Mouse (Mus musculus) T-helper 1 cell (primary cell): ENCODE results near the gene L3hypdh.

Experiments
- in situ Hi-C: fragments of 300-600 bp; cut with MboI, MseI; formaldehyde crosslinking; loops from one replicate; pipeline ENCODE4 v1.15.1; 2025; ENCODE audit warnings: high pct_unique_total_duplicates

Gene L3hypdh

GRCm38 (mm10) chr12:72085329-72086165, at the start of gene L3hypdh, which contains the start of gene Jkamp:
L3hypdh (minus strand) TSS chr12:72085439.
Jkamp (plus strand) TSS chr12:72085589.
- in situ Hi-C loops, result loop anchor here (5.0 to 25.0 kb wide), 4 partner anchors 251 to 1819 kb away; partner anchors contain the start of genes Daam1, Hif1a and Pcnx4

GRCm38 (mm10) chr12:72129203-72129602, 44.0 kb upstream of the L3hypdh start:
- in situ Hi-C loops, result no loop called here

- in situ Hi-C loops, result no loop called here
Measured at GRCm38 (mm10) chr12:72115686-72116345, 30.6 kb upstream of the L3hypdh start.

GRCm38 (mm10) chr12:72115126-72115525, 29.9 kb upstream of the L3hypdh start:
- in situ Hi-C loops, result no loop called here

- in situ Hi-C loops, result loop anchor here (10.0 kb wide), 1 partner anchor 570 kb away; no protein-coding TSS in a partner anchor
Measured at GRCm38 (mm10) chr12:72104525-72105281, 19.5 kb upstream of the L3hypdh start.

DNA sequence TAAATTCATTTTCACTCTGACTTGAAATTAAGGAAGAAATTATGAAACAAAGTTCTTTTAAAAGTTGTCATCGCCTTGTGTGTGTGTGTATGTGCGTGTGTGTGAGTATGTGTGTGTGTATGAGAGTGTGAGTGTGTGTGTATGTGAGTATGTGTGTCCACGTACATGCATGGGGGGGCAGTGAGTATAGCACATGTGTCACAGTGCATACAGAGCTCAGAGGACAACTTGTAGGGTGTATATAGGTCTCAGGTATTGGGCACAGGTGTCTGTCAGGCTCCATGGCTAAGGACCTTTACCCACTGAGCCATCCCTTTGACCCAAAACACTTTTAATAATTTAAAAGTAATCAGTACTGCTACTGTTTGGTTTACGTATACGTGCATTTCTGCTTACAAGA, 18.8 kb upstream of the L3hypdh start:
- in situ Hi-C loops, result loop anchor here (10.0 kb wide), 1 partner anchor 571 kb away; no protein-coding TSS in a partner anchor

- in situ Hi-C loops, result loop anchor here (10.0 kb wide), 1 partner anchor 572 kb away; no protein-coding TSS in a partner anchor
Measured at GRCm38 (mm10) chr12:72102776-72103175, 17.5 kb upstream of the L3hypdh start.

DNA sequence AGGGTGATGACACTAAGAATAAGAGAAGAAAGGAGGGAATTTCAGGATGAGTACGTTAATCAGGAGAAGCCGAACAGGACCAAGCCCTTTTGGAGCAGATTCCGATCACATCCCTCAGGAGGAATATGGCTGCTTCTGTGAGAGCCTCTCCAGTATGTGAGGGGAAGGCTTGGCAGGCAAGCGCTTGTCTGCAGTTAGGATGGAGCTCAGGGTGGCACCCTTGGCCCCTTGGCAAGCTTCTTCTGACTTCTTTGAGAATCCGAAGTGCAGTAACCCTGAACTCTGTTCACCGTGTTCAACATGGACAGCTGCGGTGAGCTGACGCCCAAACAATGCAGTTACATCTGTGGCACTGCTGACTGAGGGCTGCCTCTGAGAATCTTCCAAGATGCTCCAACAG, 11.7 kb upstream of the L3hypdh start:
- in situ Hi-C loops, result loop anchor here (25.0 kb wide), 1 partner anchor 440 kb away; the partner anchor contains the start of gene Pcnx4

DNA sequence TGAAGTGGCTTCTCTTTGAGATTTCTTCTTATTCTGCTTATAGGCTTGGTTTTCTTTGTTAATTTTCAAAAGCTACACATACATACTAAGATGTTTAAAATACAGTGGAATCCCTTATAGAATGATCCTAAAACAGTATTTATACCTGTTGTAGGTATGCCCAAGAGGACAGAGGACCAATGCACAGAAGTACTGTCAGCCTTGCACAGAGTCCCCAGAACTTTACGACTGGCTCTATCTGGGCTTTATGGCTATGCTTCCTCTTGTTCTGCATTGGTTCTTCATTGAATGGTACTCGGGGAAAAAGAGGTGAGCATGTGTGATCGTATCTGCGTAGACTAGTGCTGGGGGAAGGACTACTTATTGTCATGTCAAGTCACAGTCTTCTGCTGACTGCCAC, 4.6 kb upstream of the L3hypdh start:
- in situ Hi-C loops, result loop anchor here (5.0 to 25.0 kb wide), 4 partner anchors 255 to 1815 kb away; partner anchors contain the start of genes Daam1, Hif1a and Pcnx4

- in situ Hi-C loops, result loop anchor here (5.0 to 25.0 kb wide), 4 partner anchors 251 to 1819 kb away; partner anchors contain the start of genes Daam1, Hif1a and Pcnx4
Measured at GRCm38 (mm10) chr12:72086166-72086825, 1.1 kb upstream of the L3hypdh start.

DNA sequence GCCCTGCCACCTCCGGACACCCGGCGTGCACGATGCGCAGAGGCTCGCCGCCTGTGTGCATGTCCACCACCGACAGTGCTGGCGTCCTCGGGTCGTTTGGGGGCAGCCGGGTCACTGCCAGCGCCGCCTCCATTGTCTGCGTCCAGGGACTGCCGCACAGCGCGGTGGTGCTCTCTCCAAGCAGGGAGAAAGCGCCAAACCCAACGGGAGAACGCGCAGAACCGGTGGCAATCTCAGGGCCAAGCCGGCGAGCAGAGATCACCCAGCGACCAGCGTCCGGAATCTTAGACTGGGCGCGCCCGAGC, 263 bp downstream of the L3hypdh start:
- in situ Hi-C loops, result loop anchor here (5.0 to 25.0 kb wide), 4 partner anchors 250 to 1820 kb away; partner anchors contain the start of genes Daam1, Hif1a and Pcnx4

DNA sequence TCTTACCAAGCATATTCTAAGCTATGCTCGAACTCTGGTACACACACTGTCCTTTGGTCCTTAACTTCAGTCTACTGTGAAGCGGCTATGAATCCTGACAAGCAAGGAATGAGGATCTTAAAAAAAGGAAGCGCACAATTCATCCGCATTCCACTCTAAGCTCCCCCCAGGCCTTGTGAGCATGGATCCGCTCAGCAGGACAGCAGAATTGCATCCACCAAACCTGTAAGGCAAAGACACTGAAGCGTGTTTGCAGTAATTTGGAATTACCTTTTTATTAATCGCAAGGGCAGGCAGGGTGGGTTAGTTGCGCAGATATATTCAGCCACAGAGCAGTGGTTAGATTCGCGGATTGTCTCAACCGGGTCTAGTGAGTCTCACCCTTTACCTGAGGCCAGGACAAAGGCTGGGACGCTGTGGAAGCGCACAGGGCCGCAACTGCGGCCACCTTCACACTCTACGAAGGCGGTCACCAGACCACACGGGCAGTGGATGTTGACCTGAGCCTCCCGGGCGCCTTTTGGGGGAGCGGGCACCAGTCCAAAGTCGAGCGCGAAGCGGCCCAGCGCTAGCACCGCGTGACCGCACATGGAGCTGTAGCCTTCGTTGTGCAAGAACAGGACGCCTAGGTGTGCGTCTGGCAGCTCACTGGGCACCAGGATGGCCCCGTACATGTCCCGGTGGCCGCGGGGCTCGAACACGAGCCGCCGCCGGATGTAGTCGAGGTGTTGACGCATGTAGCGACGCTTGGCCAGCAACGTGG, 797 bp downstream of the L3hypdh start:
- in situ Hi-C loops, result loop anchor here (5.0 to 25.0 kb wide), 4 partner anchors 250 to 1820 kb away; partner anchors contain the start of genes Daam1, Hif1a and Pcnx4

GRCm38 (mm10) chr12:72083265-72083664, 2.0 kb downstream of the L3hypdh start:
- in situ Hi-C loops, result loop anchor here (10.0 to 25.0 kb wide), 3 partner anchors 248 to 1822 kb away; partner anchors contain the start of genes Daam1, Hif1a and Pcnx4

DNA sequence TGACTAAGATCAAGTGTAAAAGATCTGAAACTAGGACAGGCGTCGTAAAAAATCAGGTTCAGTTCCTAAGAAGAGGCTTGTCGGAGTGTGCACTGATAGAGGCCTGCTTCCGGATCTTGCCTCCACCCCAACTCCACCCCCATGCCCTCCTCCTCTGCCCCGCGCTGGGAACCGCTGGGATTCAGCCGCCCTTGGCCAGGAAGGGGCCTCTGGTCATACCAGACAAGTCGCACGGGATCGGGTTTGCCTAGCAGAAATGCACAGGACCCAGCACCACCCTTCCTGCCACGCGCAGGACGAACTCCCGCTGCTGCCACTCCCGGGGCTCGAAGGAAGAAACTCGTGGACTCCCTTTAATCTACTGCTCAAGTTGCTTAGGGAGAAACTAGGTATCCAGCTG, 2.9 kb downstream of the L3hypdh start:
- in situ Hi-C loops, result loop anchor here (10.0 to 25.0 kb wide), 3 partner anchors 248 to 1822 kb away; partner anchors contain the start of genes Daam1, Hif1a and Pcnx4

DNA sequence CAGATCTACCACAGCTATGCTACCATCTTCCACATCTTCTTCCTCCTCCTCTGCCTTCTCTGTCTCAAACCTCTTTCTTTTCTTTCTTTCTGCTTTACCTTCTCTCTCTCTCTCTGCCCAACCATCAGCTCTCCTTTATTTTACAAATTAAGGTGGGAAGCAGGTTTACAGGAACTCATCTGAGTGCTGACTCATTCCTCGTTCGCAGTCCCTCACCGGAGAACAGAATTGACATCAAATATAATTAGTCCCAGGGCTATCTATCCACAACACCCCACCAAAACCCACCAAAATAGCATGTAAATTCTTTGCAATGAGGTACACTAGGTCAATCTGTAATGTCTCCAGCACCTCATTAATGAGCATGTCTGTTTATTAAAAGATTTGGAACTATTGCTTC, 3.3 kb downstream of the L3hypdh start:
- in situ Hi-C loops, result loop anchor here (10.0 to 25.0 kb wide), 3 partner anchors 247 to 1823 kb away; partner anchors contain the start of genes Daam1, Hif1a and Pcnx4

DNA sequence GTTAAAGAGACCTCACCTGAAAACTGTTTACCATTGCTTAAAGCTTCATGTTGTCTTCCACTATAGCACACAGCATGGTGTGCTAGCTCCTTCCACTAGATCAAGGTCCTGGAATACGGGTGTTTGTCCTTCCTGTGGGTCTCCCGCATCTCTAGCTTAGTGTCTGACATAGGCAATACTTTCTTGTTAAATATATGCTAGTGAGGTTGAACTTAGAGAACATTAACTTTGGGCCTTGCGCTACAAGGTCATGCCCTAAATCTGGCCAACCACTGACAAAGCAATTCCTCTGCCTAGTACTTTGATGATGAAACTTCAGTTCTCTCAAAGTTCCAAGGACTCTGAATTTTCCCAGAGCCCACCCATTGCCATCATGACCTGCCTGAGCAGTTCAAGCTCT, 7.0 kb downstream of the L3hypdh start:
- in situ Hi-C loops, result loop anchor here (25.0 kb wide), 1 partner anchor 459 kb away; the partner anchor contains the start of gene Pcnx4

DNA sequence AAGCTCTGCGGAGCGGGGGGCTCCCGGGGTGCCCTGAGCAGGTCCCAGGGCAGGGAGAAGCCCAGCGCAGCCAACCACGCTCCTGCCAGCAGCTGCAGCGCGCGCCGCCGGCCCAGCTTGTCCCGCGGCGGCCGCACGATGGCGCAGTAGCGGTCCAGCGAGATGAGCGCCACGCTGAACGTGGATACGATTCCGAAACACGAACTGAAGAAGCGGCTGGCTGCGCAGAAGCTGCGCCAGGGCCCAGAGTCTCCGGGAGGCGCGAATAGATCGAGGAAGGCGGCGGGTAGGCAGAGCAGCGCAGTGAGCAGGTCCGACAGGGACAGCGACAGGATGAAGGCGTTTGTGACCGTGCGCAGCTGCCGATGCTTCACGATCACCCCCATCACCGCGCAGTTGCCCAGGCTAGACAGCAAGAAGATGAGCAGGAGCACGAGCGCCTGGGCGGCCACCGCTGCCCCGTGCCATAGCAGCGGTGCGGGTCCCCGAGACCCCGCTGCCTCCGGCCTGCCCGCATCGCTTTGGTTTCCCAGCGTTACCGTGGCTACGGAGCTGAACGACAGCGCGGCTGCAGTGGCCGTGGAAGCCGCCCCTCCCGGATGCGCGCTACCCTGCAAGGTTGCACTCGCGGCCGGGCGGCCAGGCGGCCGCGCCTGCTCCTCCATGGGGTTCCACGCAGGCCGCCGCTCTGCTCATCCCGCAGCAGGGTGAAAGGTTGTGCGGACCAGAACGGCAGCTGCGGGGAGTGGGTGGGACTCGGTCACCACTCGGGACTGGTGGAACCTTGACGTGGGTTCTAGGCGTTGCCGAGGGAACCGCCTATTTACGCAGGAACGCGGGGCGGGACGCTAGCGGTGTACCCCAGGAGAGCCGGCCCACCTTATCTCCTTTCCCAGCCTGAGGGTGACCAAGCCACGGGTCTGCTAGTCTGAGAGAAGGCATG, 14.6 kb downstream of the L3hypdh start, which contains the start of gene Gpr135:
TSS of gene Gpr135 (minus strand) at position 799 of the 943 bp plus-strand sequence.
- in situ Hi-C loops, result no loop called here

DNA sequence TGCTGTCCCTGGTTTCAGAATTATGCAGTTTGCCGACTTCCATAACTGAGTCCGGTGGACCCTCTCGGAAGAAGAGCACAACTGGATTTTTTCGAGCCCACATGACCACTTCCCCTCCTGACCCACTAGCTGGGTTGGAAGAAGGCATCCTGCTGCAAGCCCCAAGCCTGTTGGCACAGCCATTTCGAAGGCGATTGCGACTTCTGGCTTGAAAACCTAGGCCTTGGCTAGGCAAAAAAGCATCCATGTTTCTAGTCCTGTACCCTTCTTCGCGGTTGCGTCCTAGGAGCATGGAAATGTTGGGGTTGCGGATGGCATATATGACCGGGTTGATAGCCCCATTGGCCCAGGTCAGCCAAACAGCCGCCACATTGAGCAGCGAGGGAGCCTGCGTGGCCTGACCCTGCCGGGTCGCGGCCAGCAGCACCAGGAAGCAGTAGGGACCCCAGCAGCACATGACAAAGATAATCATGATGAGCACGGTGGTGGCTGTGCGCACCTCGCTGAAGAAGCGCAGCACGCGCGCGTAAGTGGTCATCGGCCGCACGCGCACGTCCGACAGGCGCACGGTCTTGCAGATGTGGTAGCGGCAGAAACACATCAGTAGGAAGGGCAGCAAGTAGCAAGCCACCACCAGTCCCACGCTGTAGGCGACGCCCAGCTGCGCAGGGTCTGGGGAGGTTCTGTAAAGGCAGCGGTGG, 15.5 kb downstream of the L3hypdh start:
- in situ Hi-C loops, result no loop called here
